Mouse (Mus musculus) myocyte (in vitro differentiated cells): ENCODE measurements around the gene Psmc2. TPM values are rescaled to one million over a fixed set of nuclear protein-coding genes. Genes with fewer than 3 reads are reported as not detected.

Source experiments
- H3K27me3 ChIP-seq: one replicate; pipeline ENCODE4 v1.6.1; 2011; ENCODE audit not compliant: control insufficient read depth, insufficient read depth, insufficient read length
- H3K36me3 ChIP-seq: one replicate; pipeline ENCODE4 v1.6.1; 2011; ENCODE audit not compliant: control insufficient read depth, insufficient read depth
- H3K4me2 ChIP-seq: one replicate; pipeline ENCODE4 v1.6.1; 2011; ENCODE audit warnings: low read depth, control low read depth
- H3K4me3 ChIP-seq: one replicate; pipeline ENCODE4 v1.5.1; 2011; ENCODE audit warnings: mild to moderate bottlenecking, control low read depth, moderate library complexity
- H3K79me2 ChIP-seq: one replicate; pipeline ENCODE4 v1.6.1; 2011; ENCODE audit not compliant: control insufficient read depth, insufficient read depth
- H3ac ChIP-seq: one replicate; pipeline ENCODE4 v1.6.1; 2011; ENCODE audit not compliant: control insufficient read depth, insufficient read length
- CEBPB ChIP-seq: IDR thresholded peaks from 2 replicates; pipeline ENCODE4 v1.6.1; 2011; ENCODE audit warnings: mild to moderate bottlenecking, moderate library complexity; ENCODE audit not compliant: poor library complexity, insufficient read depth, severe bottlenecking
- E2F4 ChIP-seq: IDR thresholded peaks from one replicate; pipeline ENCODE4 v1.6.1; 2011; ENCODE audit warnings: mild to moderate bottlenecking, control low read depth, moderate library complexity; ENCODE audit not compliant: insufficient read depth
- MAX ChIP-seq: IDR thresholded peaks from one replicate; pipeline ENCODE4 v1.6.1; 2011; ENCODE audit warnings: low read depth, mild to moderate bottlenecking, control low read depth
- MYOD1 ChIP-seq, 3 experiments: IDR thresholded peaks; one replicate each; pipeline ENCODE4 v1.6.1; 2011; ENCODE audit warnings: control low read depth in 2 of 3, low read depth in 2 of 3, mild to moderate bottlenecking in 2 of 3, moderate library complexity in 1 of 3; ENCODE audit not compliant: insufficient read length in 2 of 3, control insufficient read depth in 1 of 3
- MYOG ChIP-seq, 3 experiments: IDR thresholded peaks; one replicate each; pipeline ENCODE4 v1.6.1; 2011; ENCODE audit warnings: control low read depth in 2 of 3, low read depth in 2 of 3, mild to moderate bottlenecking in 2 of 3; ENCODE audit not compliant: insufficient read length in 2 of 3, control insufficient read depth in 1 of 3, insufficient read depth in 1 of 3
- POLR2A ChIP-seq: IDR thresholded peaks from one replicate; pipeline ENCODE4 v1.6.1; 2011; ENCODE audit warnings: low read depth, mild to moderate bottlenecking, control low read depth, moderate library complexity; ENCODE audit not compliant: insufficient read length
- POLR2AphosphoS2 ChIP-seq: IDR thresholded peaks from one replicate; pipeline ENCODE4 v1.6.1; 2011; ENCODE audit warnings: low read depth, control low read depth; ENCODE audit not compliant: insufficient read length
- REST ChIP-seq: IDR thresholded peaks from one replicate; pipeline ENCODE4 v1.6.1; 2011; ENCODE audit warnings: mild to moderate bottlenecking, control low read depth, moderate library complexity; ENCODE audit not compliant: insufficient read depth, insufficient read length
- SRF ChIP-seq: IDR thresholded peaks from one replicate; pipeline ENCODE4 v1.6.1; 2011; ENCODE audit warnings: low read depth; ENCODE audit not compliant: control insufficient read depth, insufficient read length
- TCF12 ChIP-seq: IDR thresholded peaks from one replicate; pipeline ENCODE4 v1.6.1; 2011; ENCODE audit warnings: mild to moderate bottlenecking, control low read depth; ENCODE audit not compliant: poor library complexity, insufficient read depth, severe bottlenecking
- TCF3 ChIP-seq: IDR thresholded peaks from one replicate; pipeline ENCODE4 v1.6.1; 2011; ENCODE audit warnings: low read depth, control low read depth; ENCODE audit not compliant: insufficient read length
- USF1 ChIP-seq: IDR thresholded peaks from one replicate; pipeline ENCODE4 v1.6.1; 2011; ENCODE audit warnings: low read depth, mild to moderate bottlenecking, control low read depth, moderate library complexity
- polyA plus RNA-seq: library from polyadenylated mRNA; unstranded; fragments of >200 nt; fragmentation: generic; extraction: Trizol; gene quantifications from one replicate; pipeline ENCODE4 v1.2.1, GENCODE M21; 2012; ENCODE audit warnings: missing spikeins

Psmc2 gene
- polyA plus RNA-seq, 1 experiment, result 196 TPM

DNA sequence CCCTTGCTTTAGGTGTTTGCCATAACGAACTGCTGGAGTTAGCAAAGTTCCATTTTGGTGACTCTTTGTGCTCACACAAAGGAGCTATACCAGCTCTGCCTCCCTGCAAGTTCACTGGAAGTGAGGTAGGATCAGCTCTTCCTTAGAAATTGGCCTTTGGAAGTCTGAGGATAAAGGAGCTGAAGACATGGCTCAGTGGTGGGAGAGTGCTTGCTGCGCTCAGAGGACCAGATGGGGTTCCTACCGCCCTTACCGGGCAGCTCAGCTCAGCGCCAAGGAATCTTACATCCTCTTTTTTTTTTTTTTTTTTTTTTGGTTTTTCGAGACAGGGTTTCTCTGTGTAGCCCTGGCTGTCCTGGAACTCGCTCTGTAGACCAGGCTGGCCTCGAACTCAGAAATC lies 39.1 kb upstream of the Psmc2 start:
- H3K79me2 ChIP-seq, result no peaks in the 10 kb centered on the region
- no peak overlapping the region for H3K4me2 ChIP-seq
- H3K27me3 ChIP-seq, result no peaks in the 10 kb centered on the region
- H3K4me3 ChIP-seq, result no peak overlapping the region
- H3ac ChIP-seq, result no peak overlapping the region
- TF ChIP-seq TCF12 (no peak), POLR2A (no peak), SRF (no peak), CEBPB (no peak)
- peaks cover 39% of the 10 kb centered on the region for H3K36me3 ChIP-seq

DNA sequence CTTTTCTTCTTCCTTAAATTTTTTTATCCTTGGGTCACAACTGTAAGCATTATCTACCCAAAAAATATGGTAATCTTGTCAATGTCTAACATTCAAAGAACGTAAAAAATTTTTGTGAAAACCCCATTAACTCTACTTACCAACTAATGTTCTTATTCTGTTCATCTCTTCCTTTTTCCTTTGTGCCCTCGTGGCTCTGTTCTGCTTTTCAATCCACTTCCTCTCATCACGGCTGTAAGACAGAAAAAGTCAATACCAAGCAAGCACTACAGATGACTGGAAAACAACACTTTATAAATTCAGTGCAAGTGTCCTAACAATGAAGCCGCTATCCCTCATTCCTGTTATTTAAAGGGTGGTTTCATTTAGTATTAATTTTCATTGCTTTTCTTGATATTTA lies 16.6 kb upstream of the Psmc2 start:
- Histone ChIP-seq H3K4me3 (no peak overlapping the region), H3K27me3 (no peaks in the 10 kb centered on the region), H3ac (no peak overlapping the region), H3K79me2 (no peaks in the 10 kb centered on the region), H3K36me3 (peaks cover 38% of the 10 kb centered on the region), H3K4me2 (no peak overlapping the region)
- no peak for TF ChIP-seq POLR2AphosphoS2
- TF ChIP-seq MYOG (IDR thresholded peaks at IDR 0.05; ENCODE audit: control insufficient read depth in 1 of 3, insufficient read depth in 1 of 3, insufficient read length in 2 of 3, low read depth in 2 of 3), result no peak
- no peak for TF ChIP-seq USF1
- no peak for TF ChIP-seq TCF3
- TF ChIP-seq MYOD1 (IDR thresholded peaks at IDR 0.05; ENCODE audit: control insufficient read depth in 1 of 3, insufficient read length in 2 of 3, low read depth in 2 of 3), result no peak
- no peak for TF ChIP-seq SRF
- no peak for TF ChIP-seq POLR2A
- TF ChIP-seq REST, result no peak
- TF ChIP-seq MAX, result no peak
- no peak for TF ChIP-seq E2F4
- TF ChIP-seq CEBPB, result no peak
- TF ChIP-seq TCF12, result no peak

DNA sequence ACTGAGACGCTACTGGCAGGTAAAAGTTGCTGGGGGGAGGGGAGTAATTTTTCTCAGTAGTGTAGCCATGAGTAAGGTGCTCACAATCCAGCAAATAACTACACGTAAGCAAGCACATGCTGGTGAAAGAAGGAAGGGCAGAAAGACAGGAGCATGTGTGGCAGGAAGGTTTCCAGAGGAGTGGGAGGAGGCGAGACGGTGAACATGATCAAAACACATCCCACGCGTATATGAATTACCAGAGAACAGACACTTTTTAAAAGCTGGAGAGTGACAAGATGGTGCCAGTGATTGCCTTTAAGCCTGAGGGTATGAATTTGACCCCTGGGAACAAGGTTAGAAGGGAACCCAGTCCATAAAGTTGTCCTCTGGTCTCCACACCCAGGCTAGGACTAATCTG lies 15.2 kb upstream of the Psmc2 start:
- TF ChIP-seq USF1, result no peak
- no peak for TF ChIP-seq POLR2AphosphoS2
- TF ChIP-seq TCF12, result no peak
- TF ChIP-seq E2F4, result no peak
- no peak for TF ChIP-seq SRF
- no peak for TF ChIP-seq TCF3
- no peak for TF ChIP-seq MAX
- TF ChIP-seq CEBPB, result no peak
- TF ChIP-seq REST, result no peak
- Histone ChIP-seq H3K79me2 (no peaks in the 10 kb centered on the region), H3K4me2 (no peak overlapping the region), H3K36me3 (peaks cover 28% of the 10 kb centered on the region), H3K4me3 (no peak overlapping the region), H3K27me3 (no peaks in the 10 kb centered on the region), H3ac (no peak overlapping the region)

DNA sequence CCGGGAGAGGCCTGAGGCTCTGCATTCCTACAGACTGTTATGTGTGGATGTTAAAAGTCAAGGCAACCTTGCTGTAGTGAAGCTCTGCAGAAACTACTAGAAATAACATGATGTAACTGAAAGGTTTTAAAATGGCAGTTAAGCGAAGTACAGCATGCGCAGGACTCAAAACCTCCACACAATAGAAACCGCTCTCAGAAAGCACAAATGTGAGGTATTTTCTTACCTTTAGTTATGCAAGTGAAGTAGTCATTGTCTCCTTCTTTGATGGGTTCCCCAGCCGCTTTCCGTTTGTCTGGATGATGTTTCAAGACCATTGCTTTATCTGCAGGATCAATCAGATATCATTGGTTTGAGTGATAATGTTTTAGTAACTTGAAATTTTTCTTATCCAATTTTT lies 8.6 kb upstream of the Psmc2 start:
- Histone ChIP-seq H3K27me3 (no peaks in the 10 kb centered on the region), H3K4me3 (no peak overlapping the region), H3K79me2 (no peaks in the 10 kb centered on the region), H3K4me2 (no peak overlapping the region), H3K36me3 (peaks cover 17% of the 10 kb centered on the region), H3ac (no peak overlapping the region)
- no peak for TF ChIP-seq TCF12
- no peak for TF ChIP-seq MAX
- TF ChIP-seq E2F4, result no peak
- no peak for TF ChIP-seq SRF
- TF ChIP-seq USF1, result no peak
- TF ChIP-seq MYOD1 (IDR thresholded peaks at IDR 0.05; ENCODE audit: control insufficient read depth in 1 of 3, insufficient read length in 2 of 3, low read depth in 2 of 3), result no peak
- TF ChIP-seq REST, result no peak
- no peak for TF ChIP-seq CEBPB
- TF ChIP-seq POLR2A, result no peak
- no peak for TF ChIP-seq TCF3
- TF ChIP-seq MYOG (IDR thresholded peaks at IDR 0.05; ENCODE audit: control insufficient read depth in 1 of 3, insufficient read depth in 1 of 3, insufficient read length in 2 of 3, low read depth in 2 of 3), result no peak
- TF ChIP-seq POLR2AphosphoS2, result no peak

DNA sequence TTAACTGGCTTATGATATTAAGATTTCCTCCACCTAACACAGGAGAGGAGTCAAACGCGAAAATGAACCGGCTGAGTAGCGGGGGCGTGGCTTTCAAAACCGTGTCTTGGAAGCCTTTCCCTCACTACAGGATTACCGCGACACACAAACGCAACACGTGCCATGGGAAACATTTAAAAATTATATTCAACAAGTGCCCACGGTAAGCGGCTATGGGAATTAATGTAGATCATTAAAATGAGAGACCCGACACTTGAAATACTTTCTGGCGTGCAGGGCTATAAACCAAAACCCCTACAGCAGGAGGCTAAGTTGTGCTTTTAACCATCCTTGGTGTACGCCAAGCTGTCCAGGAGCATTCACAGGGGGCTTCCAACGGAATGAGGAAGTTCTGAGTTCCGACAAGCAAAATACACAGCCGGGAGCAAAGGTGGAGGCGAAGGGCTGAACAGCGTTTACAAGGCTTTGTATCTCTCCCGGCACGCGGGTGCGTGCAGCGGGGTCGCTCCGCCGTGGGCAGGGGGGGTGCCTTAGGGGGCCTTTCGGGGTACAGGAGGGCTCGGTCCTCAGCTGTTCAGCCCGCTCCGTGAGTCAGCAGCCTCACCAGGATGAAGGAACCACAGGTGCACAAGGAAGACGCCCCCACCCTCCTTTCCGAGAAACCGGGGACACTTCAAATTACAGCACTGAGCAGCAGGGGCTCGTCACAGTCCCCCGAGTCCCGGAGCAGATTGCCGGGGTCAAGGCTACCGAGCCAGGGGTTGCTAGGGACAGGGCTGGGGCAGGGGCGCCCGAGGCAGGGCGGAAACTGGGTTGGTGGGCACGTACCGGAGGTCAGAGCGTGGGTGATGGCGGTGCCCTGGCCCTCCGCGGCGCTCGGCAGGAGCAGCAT lies 676 bp upstream of the Psmc2 start:
- Histone ChIP-seq H3K79me2 (peaks cover 40% of the 10 kb centered on the region), H3K27me3 (no peaks in the 10 kb centered on the region), H3K4me3 (peak overlapping the region; percentile 76), H3K36me3 (peaks cover 21% of the 10 kb centered on the region), H3ac (peak overlapping the region; percentile 61), H3K4me2 (peak overlapping the region; percentile 98)
- TF ChIP-seq MYOD1 (IDR thresholded peaks at IDR 0.05; ENCODE audit: control insufficient read depth in 1 of 3, insufficient read length in 2 of 3, low read depth in 2 of 3) (peak in 1 of 3 experiments; percentile 40), TCF3 (no peak), REST (no peak), POLR2AphosphoS2 (no peak), SRF (no peak), USF1 (no peak)
